Mouse (Mus musculus) effector memory CD4-positive, alpha-beta T cell, adult 7 months (primary cell): Measurements from ENCODE around the gene Cdk2ap2. TPM values are rescaled to one million over a fixed set of nuclear protein-coding genes. Genes with fewer than 3 reads are reported as not detected.

Experiments used
- polyA plus RNA-seq: library from polyadenylated mRNA; unstranded; fragments of 100-300 nt; shearing (Covaris generic); gene quantifications from one replicate; pipeline ENCODE4 v1.2.1, GENCODE M21; 2017

Cdk2ap2 gene
- polyA plus RNA-seq: 550 TPM

GRCm38 (mm10) chr19:4096642-4097440, at the start of gene Cdk2ap2:
Cdk2ap2 (plus strand) TSS chr19:4097182.

DNA sequence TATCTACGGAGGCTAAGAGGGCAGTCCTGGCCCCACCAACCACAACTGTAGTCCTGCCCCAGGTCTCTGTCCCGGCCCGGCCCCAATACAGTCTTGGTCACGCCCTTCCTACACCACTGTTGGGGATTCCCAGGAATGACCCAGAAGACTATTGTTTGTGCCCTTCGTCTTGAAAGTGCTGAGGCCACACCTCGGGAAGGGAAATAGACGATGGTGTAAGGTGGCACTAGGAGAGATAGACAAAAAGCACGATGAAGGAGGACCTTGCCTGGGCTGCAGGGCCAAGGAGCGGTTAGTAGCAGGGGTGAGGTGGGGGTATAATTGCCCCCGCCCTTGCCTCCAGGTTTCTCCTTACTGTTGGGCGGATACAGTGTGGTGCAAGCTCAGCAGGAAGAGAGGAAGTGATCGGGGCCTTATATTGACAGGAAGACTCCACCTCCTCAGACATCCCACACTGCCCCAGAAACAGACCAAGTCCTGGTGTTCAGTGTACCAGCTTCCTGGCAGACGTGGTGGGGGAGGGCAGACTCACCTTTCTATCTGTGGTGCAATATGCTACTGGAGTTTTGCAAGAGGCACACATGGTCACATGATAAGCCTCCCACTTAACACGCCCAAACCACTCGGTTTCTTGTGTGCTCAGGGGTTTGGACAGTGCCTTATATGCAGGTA, 37.8 kb upstream of the Cdk2ap2 start, which contains the start of gene Gstp3:
TSS of gene Gstp3 (minus strand) at position 501 of the 672 bp plus-strand sequence.

DNA sequence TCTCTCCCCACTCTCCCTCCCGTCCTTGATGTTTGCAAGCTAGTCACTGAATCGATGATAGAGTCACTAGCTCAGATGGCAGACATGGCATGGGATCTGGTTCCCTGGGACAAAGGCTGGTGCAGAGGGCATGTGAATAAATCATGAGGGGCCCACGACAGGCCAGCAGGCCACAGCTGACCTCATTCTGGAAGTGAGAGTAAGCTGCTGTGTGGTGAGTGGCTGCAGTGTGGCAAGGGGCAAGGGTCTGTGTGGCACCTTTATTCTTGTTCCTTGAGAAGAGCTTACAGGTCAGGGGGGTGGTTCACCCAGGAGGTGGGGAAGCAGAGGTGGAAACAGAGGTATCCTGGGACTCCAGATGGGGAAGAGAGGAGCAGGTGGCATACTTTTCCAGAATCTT, 15.6 kb upstream of the Cdk2ap2 start, which contains the start of gene Cabp2:
TSS of gene Cabp2 (plus strand) at position 185 of the 400 bp plus-strand sequence.

GRCm38 (mm10) chr19:4099837-4100717, 3.1 kb downstream of the Cdk2ap2 start, which contains the start of gene Pitpnm1:
Pitpnm1 (plus strand) TSS chr19:4099998.

DNA sequence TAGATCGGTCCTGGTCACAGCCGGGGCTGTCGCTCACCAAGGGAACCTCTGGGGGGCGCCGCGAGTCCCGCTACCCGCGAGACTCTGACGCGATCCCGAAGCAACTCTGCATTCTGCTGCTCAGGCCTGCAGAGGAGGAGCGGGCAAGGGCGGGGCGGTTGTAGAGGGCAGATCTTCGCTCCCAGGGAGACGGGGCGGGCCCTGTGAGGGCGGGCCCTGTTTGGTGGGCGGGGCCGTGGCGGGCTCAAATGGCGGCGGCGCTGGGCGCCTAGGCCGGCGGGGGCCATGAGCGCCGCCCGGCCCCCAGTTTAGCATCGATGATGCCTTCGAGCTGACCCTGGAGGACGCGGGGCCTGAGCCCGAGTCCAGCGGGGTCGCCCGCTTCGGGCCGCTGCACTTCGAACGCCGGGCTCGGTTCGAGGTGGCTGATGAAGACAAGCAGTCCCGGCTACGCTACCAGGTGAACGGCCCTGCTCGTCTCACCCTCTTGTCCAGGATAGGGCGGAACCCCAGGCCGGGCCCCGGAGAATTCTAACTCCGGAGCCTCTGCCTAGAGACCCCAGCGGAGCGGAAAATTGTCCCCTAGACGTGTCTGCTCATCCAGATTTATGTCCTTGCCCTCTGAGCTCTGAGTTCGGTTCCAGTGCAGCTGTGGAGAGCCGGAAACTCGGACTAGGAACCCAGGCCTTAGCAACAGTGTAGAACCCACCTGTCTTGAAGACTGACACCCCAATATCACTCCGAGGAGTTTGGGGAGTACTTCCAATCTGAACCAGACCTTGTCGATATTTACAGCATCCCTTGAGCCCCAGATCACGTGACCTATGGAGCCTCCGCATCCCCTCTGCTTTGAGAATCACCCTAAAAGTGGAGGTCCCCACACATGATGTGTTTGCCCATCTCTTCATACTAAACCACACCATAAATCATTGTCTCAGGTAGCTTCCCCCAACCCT, 29.0 kb downstream of the Cdk2ap2 start, which contains the start of gene Aip:
TSS of gene Aip (minus strand) at position 118 of the 956 bp plus-strand sequence.

DNA sequence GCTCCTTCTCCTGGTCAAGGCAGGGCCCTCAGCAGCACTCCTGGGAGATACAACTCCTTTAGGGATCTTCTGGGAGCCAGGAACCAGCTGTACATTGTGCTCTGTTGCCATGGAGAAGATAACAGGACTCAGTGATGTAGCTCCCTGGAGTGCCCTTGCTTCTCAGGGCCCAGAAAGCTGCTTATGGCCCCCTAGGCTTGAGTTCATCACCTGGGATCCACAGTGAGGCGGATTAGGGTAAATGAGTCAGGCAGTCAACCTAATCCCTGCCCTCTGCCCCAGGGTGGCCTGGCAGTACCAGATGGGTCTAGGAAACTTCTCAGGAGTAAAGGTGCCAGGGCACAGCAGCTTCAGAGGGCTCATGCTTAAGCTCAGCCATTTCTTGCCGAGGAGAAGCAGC, 42.5 kb downstream of the Cdk2ap2 start, which contains the start of gene Gpr152:
TSS of gene Gpr152 (plus strand) at position 342 of the 400 bp plus-strand sequence.

DNA sequence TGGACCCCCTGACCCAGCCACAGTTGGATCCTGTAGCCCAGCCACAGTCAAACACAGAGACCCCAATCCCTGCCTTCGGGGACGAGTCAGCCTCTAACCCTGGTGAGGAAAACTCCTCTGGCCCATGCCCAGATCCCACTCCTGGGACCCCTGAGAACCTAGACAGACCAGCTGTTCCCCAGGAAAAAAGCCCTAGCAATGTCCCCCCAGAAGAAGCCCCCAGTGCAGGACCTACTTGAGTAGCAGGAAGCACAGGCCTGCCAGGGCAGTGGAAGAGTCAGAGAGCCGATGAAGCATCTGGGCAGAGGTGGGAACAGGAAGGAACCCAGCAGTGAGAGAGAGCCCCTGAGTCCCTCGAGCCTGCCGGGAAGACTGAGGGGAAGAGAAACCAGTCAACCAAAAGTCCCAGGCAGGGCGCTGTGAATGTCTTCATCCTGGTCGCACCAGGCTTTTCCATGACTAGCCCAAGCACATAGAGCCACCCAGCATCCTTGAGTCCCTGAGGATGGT, 46.8 kb downstream of the Cdk2ap2 start, which contains the start of gene Cabp4:
TSS of gene Cabp4 (minus strand) at position 275 of the 510 bp plus-strand sequence.

DNA sequence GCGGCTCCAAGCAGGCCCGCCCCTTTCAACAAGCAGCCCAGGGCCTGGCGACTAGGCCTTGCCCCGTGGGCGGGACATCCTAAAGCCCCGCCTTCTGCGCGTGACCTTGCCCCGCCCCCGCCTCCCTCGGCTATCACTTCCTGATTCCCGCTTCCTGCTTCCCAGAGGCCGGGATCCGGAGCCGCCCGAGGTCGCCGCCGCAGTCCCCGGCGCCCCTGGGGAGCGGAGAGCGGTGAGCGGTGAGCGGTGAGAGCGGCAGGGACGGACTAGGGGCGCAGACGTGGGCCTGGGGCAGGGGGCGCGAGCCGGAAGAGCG, 51.5 kb downstream of the Cdk2ap2 start, which contains the start of gene Coro1b:
TSS of gene Coro1b (plus strand) at position 129 of the 316 bp plus-strand sequence.

Other genes starting within 250 kb of the Cdk2ap2 start
- gene Chka, start 245.4 kb upstream of the Cdk2ap2 start, polyA plus RNA-seq: 27.0 TPM
- gene Tcirg1, start 190.0 kb upstream of the Cdk2ap2 start, polyA plus RNA-seq: 66.4 TPM
- 118 TPM for gene Ndufs8, start 184.4 kb upstream of the Cdk2ap2 start, polyA plus RNA-seq
- gene Aldh3b1, start 167.4 kb upstream of the Cdk2ap2 start, polyA plus RNA-seq: 0.20 TPM
- gene Unc93b1, start 162.0 kb upstream of the Cdk2ap2 start, polyA plus RNA-seq: 37.0 TPM
- gene Aldh3b3, start 138.5 kb upstream of the Cdk2ap2 start, polyA plus RNA-seq: 0.29 TPM
- gene Aldh3b2, start 124.9 kb upstream of the Cdk2ap2 start, polyA plus RNA-seq: not detected
- not detected for gene Acy3, start 110.6 kb upstream of the Cdk2ap2 start, polyA plus RNA-seq
- gene Tbx10, start 104.4 kb upstream of the Cdk2ap2 start, polyA plus RNA-seq: not detected
- gene Nudt8, start 96.6 kb upstream of the Cdk2ap2 start, polyA plus RNA-seq: 12.7 TPM
- gene Gm49405, start 96.6 kb upstream of the Cdk2ap2 start, polyA plus RNA-seq: 0.85 TPM
- gene Doc2g, start 93.9 kb upstream of the Cdk2ap2 start, polyA plus RNA-seq: 2.1 TPM
- 109 TPM for gene Ndufv1, start 84.4 kb upstream of the Cdk2ap2 start, polyA plus RNA-seq
- gene Gstp1, start 59.2 kb upstream of the Cdk2ap2 start, polyA plus RNA-seq: 392 TPM
- not detected for gene Gstp2, start 51.2 kb upstream of the Cdk2ap2 start, polyA plus RNA-seq
- gene Gstp3, start 37.6 kb upstream of the Cdk2ap2 start, polyA plus RNA-seq: 42.6 TPM
- gene Cabp2, start 15.6 kb upstream of the Cdk2ap2 start, polyA plus RNA-seq: not detected
- 224 TPM for gene Pitpnm1, start 2.8 kb downstream of the Cdk2ap2 start, polyA plus RNA-seq
- 157 TPM for gene Aip, start 28.7 kb downstream of the Cdk2ap2 start, polyA plus RNA-seq
- not detected for gene Gpr152, start 42.6 kb downstream of the Cdk2ap2 start, polyA plus RNA-seq
- not detected for gene Cabp4, start 46.9 kb downstream of the Cdk2ap2 start, polyA plus RNA-seq
- 214 TPM for gene Coro1b, start 51.4 kb downstream of the Cdk2ap2 start, polyA plus RNA-seq
- 375 TPM for gene Ptprcap, start 56.4 kb downstream of the Cdk2ap2 start, polyA plus RNA-seq
- gene Rps6kb2, start 66.2 kb downstream of the Cdk2ap2 start, polyA plus RNA-seq: 57.9 TPM
- gene Carns1, start 78.3 kb downstream of the Cdk2ap2 start, polyA plus RNA-seq: 13.1 TPM
- gene Tbc1d10c, start 94.1 kb downstream of the Cdk2ap2 start, polyA plus RNA-seq: 416 TPM
- 774 TPM for gene Ppp1ca, start 94.9 kb downstream of the Cdk2ap2 start, polyA plus RNA-seq
- gene Rad9a, start 104.5 kb downstream of the Cdk2ap2 start, polyA plus RNA-seq: 28.5 TPM
- gene Clcf1, start 117.1 kb downstream of the Cdk2ap2 start, polyA plus RNA-seq: 40.7 TPM
- gene AC109138.7, start 117.2 kb downstream of the Cdk2ap2 start, polyA plus RNA-seq: not detected
- gene Pold4, start 134.7 kb downstream of the Cdk2ap2 start, polyA plus RNA-seq: 59.6 TPM
- 0.32 TPM for gene Ssh3, start 172.0 kb downstream of the Cdk2ap2 start, polyA plus RNA-seq
- gene Ankrd13d, start 186.0 kb downstream of the Cdk2ap2 start, polyA plus RNA-seq: 7.9 TPM
- 205 TPM for gene Grk2, start 209.0 kb downstream of the Cdk2ap2 start, polyA plus RNA-seq